Mouse (Mus musculus) layer of hippocampus, postnatal 36 days (tissue): ENCODE data around the gene Gm21732. TPM values are rescaled to one million over a fixed set of nuclear protein-coding genes. Genes with fewer than 3 reads are reported as not detected.
"Not testable (repeated sequence)": the region's sequence is repeated elsewhere in the genome, so short reads cannot be mapped to it uniquely, and the experiment has no call there.

Source experiments
- DNase-seq, 2 experiments: peaks; one replicate each; pipeline ENCODE4 v3.0.0; 2022
- total RNA-seq, 2 experiments: library from RNA; stranded (reverse); gene quantifications; 2 replicates each; pipeline ENCODE4 v1.2.3; 2021

The Gm21732 gene
- total RNA-seq: not detected

DNA sequence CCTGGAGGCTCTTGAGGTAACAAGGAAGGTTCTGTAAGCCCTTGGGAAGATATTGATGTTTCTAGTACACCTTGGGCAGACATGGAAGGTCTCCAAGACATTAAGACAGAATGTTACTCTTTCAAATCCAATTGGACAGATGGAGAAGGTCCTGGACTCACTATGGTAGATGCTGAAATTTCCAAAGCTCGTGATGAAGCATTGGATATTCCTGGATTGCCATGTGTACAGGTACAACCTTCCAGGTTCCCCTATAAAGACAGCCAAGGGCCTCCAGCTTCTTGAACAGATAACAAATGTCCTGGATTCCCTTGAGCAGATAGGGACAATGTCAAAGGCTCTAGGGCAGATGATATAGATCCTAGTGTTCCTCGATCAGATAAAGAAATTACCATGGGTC lies at the start of gene Gm21732:
Gm21732 (minus strand) TSS at position 101 of the 400 bp plus-strand sequence.
- not testable (repeated sequence) for DNase-seq

Other genes starting within 250 kb of the Gm21732 start
- not detected for gene Gm20897, start 73.5 kb downstream of the Gm21732 start, total RNA-seq